Mouse (Mus musculus): ENCODE measurements around the gene Ly6g6c. TPM values are rescaled to one million over a fixed set of nuclear protein-coding genes. Genes with fewer than 3 reads are reported as not detected.
A peak's percentile ranks its signal among the peaks of the same experiment; 100 is the strongest.

The Ly6g6c gene
- polyA plus RNA-seq, 1 experiment from 2014 or later: 0.44 TPM

- no peak for ATAC-seq
- peak within 1 kb of the TSS; percentile 30 for H3K4me2 ChIP-seq
- peak within 1 kb of the TSS; percentile 83; the same call in 1 of the 2 replicates for H3K27ac ChIP-seq
- H3K9me3 ChIP-seq (replicated peaks): no peaks in the 10 kb centered on the region
- no peak within 1 kb of the TSS for H3K4me3 ChIP-seq
- H3K36me3 ChIP-seq: no peaks in the 10 kb centered on the region
- peaks cover 40% of the 10 kb centered on the region for H3K27me3 ChIP-seq (replicated peaks)
- 19% methylated on average over 14 of the region's 14 CpGs for WGBS (ENCODE audit: insufficient replicate concordance)
- no peak within 1 kb of the TSS; the same call in 1 of the 2 replicates for H3K9ac ChIP-seq
- peaks cover 60% of the 10 kb centered on the region for H3K4me1 ChIP-seq
Measured at GRCm38 (mm10) chr17:35077786-35078233, 12.6 kb downstream of the Ly6g6c start, which contains the start of gene Ly6g6d. TSS of gene Ly6g6d (minus strand) at chr17:35078065.

DNA sequence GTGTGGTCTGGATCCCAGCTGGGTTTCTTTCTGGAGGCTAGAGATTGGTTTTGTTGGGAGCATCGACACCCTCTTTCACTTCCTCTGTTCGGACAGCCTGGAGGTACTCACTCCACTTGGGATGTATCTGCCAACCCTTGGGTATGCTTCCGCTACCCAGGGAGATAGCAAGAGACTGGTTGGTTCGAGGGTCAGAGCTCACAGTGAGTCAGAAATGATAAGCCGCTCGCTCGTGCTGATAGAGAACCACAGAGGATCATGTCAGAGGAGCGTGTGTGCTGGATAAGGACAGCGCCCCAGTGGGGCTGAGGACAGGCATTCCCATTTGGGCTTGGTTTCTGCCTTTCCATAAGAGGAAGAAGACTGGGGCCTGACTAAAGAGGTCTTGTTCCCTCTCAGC, 14.6 kb downstream of the Ly6g6c start:
- WGBS (ENCODE audit: insufficient replicate concordance): 6% methylated on average over 9 of the region's 9 CpGs
- peak; percentile 97 for ATAC-seq
- H3K4me1 ChIP-seq: peaks cover 57% of the 10 kb centered on the region
- H3K9ac ChIP-seq: peak overlapping the region; percentile 62
- H3K4me2 ChIP-seq: peak overlapping the region; percentile 70
- peak overlapping the region; percentile 29 for H3K4me3 ChIP-seq
- no peaks in the 10 kb centered on the region for H3K9me3 ChIP-seq (replicated peaks)
- peak overlapping the region; percentile 83 for H3K27ac ChIP-seq
- H3K27me3 ChIP-seq (replicated peaks): peaks cover 31% of the 10 kb centered on the region
- no peaks in the 10 kb centered on the region for H3K36me3 ChIP-seq

- Histone ChIP-seq H3K4me3 (peak overlapping the region; percentile 29), H3K4me1 (peaks cover 62% of the 10 kb centered on the region), H3K4me2 (peak overlapping the region; percentile 70), H3K36me3 (no peaks in the 10 kb centered on the region), H3K9ac (peak overlapping the region; percentile 62), H3K27me3 (replicated peaks) (peaks cover 27% of the 10 kb centered on the region), H3K27ac (peak overlapping the region; percentile 83), H3K9me3 (replicated peaks) (no peaks in the 10 kb centered on the region)
- ATAC-seq: peak; percentile 50
- WGBS (ENCODE audit: insufficient replicate concordance): 20% methylated on average over 6 of the region's 6 CpGs
Measured at GRCm38 (mm10) chr17:35080248-35080647, 15.1 kb downstream of the Ly6g6c start.

- no peak for ATAC-seq
- H3K9ac ChIP-seq: peak overlapping the region; percentile 62
Measured at GRCm38 (mm10) chr17:35080710-35081109, 15.5 kb downstream of the Ly6g6c start.

DNA sequence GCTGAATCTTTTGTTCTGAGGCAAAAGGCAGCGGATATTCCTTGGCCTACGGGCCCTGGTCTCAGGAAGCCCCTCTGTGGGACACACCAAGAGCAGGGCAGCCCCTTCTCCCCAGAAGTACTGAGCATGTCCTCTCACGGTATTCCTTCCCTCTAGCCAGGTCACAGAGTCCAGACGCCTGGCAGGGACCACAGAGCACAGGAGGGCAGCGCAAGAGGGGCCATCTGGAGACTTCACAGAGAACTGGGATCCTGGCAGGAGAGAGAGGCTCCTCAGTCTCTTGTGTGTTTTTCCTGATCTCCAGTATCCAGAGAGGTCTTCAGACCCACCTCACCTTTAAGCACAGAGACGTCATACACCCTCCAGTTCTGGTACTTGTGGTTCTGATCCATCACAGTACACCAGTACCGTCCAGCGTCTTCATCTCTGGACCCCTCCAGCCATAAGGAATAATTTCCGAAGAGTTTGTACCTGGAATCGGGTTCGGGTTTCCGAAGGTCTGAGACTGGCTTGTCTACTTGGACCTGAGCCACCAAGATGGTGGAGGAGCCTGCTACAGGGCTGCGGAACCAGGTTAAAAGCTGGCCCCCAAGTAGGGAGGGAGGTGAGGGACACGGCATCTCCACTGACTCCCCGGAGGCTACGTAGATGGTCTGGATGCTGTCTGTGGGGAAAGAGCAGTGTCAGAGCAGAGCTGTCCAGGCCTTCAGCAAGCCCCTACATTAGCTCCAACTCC, 17.8 kb downstream of the Ly6g6c start:
- 78% methylated on average over 16 of the region's 16 CpGs for WGBS (ENCODE audit: insufficient replicate concordance)
- Histone ChIP-seq H3K27ac (peak overlapping the region; percentile 12; the same call in 1 of the 2 replicates), H3K4me3 (no peak overlapping the region), H3K4me1 (peaks cover 46% of the 10 kb centered on the region), H3K36me3 (no peaks in the 10 kb centered on the region), H3K9me3 (replicated peaks) (no peaks in the 10 kb centered on the region), H3K4me2 (no peak overlapping the region), H3K9ac (no peak overlapping the region), H3K27me3 (replicated peaks) (peaks cover 9% of the 10 kb centered on the region)
- ATAC-seq: no peak

More at GRCm38 (mm10) chr17:35080710-35081109, 15.5 kb downstream of the Ly6g6c start:
- H3K27ac ChIP-seq: peak overlapping the region; percentile 83
- peak overlapping the region; percentile 70 for H3K4me2 ChIP-seq
- H3K4me3 ChIP-seq: no peak overlapping the region
- H3K4me1 ChIP-seq: peaks cover 66% of the 10 kb centered on the region
- peaks cover 27% of the 10 kb centered on the region for H3K27me3 ChIP-seq (replicated peaks)
- no peaks in the 10 kb centered on the region for H3K9me3 ChIP-seq (replicated peaks)
- no peaks in the 10 kb centered on the region for H3K36me3 ChIP-seq
- WGBS (ENCODE audit: insufficient replicate concordance): 87% methylated on average over 4 of the region's 4 CpGs

GRCm38 (mm10) chr17:35083929-35084497, 18.8 kb downstream of the Ly6g6c start:
- 39% methylated on average over 3 of the region's 3 CpGs for WGBS (ENCODE audit: insufficient replicate concordance)
- peaks cover 40% of the 10 kb centered on the region for H3K4me1 ChIP-seq
- H3K4me3 ChIP-seq: no peak overlapping the region
- no peak overlapping the region for H3K27ac ChIP-seq
- H3K27me3 ChIP-seq (replicated peaks): 0 out of 2 replicates have a peak, but pooled peaks cover 4% of the 10 kb centered on the region
- no peak overlapping the region for H3K4me2 ChIP-seq
- H3K9me3 ChIP-seq (replicated peaks): no peaks in the 10 kb centered on the region
- no peaks in the 10 kb centered on the region for H3K36me3 ChIP-seq
- ATAC-seq: no peak
- no peak overlapping the region for H3K9ac ChIP-seq

GRCm38 (mm10) chr17:35085208-35085865, 20.1 kb downstream of the Ly6g6c start, which contains the start of gene Ly6g6f:
TSS of gene Ly6g6f (minus strand) at chr17:35085610.
- Histone ChIP-seq H3K9ac (0 out of 2 replicates have a peak within 1 kb of the TSS, but pooled peaks have one; percentile 13), H3K4me1 (peaks cover 34% of the 10 kb centered on the region), H3K4me3 (no peak within 1 kb of the TSS), H3K27me3 (replicated peaks) (0 out of 2 replicates have a peak, but pooled peaks cover 4% of the 10 kb centered on the region), H3K36me3 (no peaks in the 10 kb centered on the region), H3K9me3 (replicated peaks) (no peaks in the 10 kb centered on the region), H3K27ac (peak within 1 kb of the TSS; percentile 33; the same call in 1 of the 2 replicates), H3K4me2 (no peak within 1 kb of the TSS)
- ATAC-seq: no peak
- 38% methylated on average over 7 of the region's 7 CpGs for WGBS (ENCODE audit: insufficient replicate concordance)

DNA sequence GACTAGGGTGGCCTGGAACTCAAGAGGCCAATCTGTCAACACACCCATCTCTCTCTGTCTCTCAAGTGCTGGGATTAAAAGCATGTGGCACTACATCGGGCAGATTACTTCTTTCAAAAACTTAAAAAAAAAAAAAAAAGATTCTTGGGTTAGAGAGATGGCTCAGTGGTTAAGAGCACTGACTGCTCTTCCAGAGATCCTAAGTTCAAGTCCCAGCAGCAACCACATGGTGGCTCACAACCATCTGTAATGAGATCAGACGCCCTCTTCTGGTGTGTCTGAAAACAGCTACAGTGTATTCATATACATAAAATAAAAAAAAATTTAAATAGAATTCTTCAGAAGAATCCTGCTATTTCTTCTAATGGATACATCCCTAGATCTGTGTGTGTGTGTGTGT, 23.0 kb downstream of the Ly6g6c start:
- ATAC-seq: no peak
- no peak overlapping the region; the same call in 1 of the 2 replicates for H3K4me2 ChIP-seq
- no peak overlapping the region for H3K9ac ChIP-seq
- H3K9me3 ChIP-seq (replicated peaks): no peaks in the 10 kb centered on the region
- H3K27ac ChIP-seq: no peak overlapping the region
- peaks cover 27% of the 10 kb centered on the region for H3K36me3 ChIP-seq
- 45% methylated on average over 2 of the region's 2 CpGs for WGBS (ENCODE audit: insufficient replicate concordance)
- no peak overlapping the region for H3K4me3 ChIP-seq
- peaks cover 48% of the 10 kb centered on the region for H3K4me1 ChIP-seq
- no peaks in the 10 kb centered on the region for H3K27me3 ChIP-seq (replicated peaks)

- peaks cover 35% of the 10 kb centered on the region for H3K36me3 ChIP-seq
- no peaks in the 10 kb centered on the region for H3K27me3 ChIP-seq (replicated peaks)
- WGBS (ENCODE audit: insufficient replicate concordance): 1% methylated on average over 61 of the region's 67 CpGs
Measured at GRCm38 (mm10) chr17:35088825-35089644, 23.8 kb downstream of the Ly6g6c start, which contains the start of gene Abhd16a. TSS of gene Abhd16a (plus strand) at chr17:35089263.

DNA sequence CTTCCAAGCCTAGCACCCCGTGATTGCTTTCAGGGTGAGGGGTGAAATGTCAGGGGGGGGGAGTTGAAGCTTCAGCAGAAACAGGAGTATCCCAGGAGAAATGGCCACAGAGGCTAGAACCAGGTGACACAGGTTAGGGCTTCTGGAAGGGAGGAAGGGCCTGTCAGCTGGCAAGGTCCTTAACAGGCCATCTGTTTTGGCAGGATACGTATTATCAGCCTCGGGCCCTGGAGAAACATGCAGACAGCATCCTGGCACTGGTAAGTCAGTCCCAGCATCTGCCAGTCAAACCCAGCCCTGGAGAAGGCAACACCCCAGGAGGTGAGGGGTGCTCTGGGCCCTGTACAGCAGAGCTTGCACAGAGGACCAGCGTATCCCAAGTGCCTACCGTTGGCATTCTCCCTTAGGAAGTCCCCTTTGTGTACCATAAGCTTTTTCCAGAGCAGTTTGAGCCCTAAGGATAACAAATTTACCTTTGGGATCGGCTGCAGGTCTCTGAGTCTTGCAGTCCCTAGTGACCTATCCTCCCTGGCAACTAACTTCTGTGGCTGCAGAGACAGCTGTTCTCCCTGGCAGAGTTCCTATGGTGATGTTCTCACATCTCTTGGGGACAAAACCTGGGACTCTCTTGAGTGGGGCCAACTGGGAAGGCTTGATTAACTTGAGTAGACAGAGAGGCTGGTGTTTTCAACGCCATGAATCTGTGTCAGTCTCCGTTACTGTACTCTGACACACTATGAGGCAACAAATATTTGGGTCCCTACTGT, 25.2 kb downstream of the Ly6g6c start:
- WGBS (ENCODE audit: insufficient replicate concordance): 57% methylated on average over 8 of the region's 8 CpGs
- Histone ChIP-seq H3K9me3 (replicated peaks) (no peaks in the 10 kb centered on the region), H3K4me2 (peak overlapping the region; percentile 78), H3K4me3 (peak overlapping the region; percentile 72), H3K27me3 (replicated peaks) (no peaks in the 10 kb centered on the region), H3K9ac (peak overlapping the region; percentile 86), H3K36me3 (peaks cover 49% of the 10 kb centered on the region), H3K4me1 (peaks cover 41% of the 10 kb centered on the region), H3K27ac (peak overlapping the region; percentile 95)
- ATAC-seq: peak; percentile 62

More at GRCm38 (mm10) chr17:35088825-35089644, 23.8 kb downstream of the Ly6g6c start, which contains the start of gene Abhd16a:
- ATAC-seq: peak; percentile 97
- H3K9me3 ChIP-seq (replicated peaks): no peaks in the 10 kb centered on the region
- peak within 1 kb of the TSS; percentile 86 for H3K9ac ChIP-seq
- peak within 1 kb of the TSS; percentile 78 for H3K4me2 ChIP-seq
- peak within 1 kb of the TSS; percentile 95 for H3K27ac ChIP-seq
- peak within 1 kb of the TSS; percentile 72 for H3K4me3 ChIP-seq
- H3K4me1 ChIP-seq: peaks cover 48% of the 10 kb centered on the region
